Comparison of ENCODE assay signal across 17 mouse cellular contexts in genomic region chr10:84343536-84343935, GRCm38 (mm10).
"Had no signal": no experiment of that assay in that cellular context is flagged by ENCODE, and none has a peak within 500 bp of the region (broad histone marks: within the 10 kb centered on the region; RNA-seq: fewer than 3 reads in every experiment).

No protein-coding gene starts in this region.

- H3K27ac ChIP-seq: lung, embryonic 15.5 days; macrophage; midbrain, embryonic 13.5 days; midbrain, embryonic 15.5 days; neural tube, embryonic 12.5 days; stomach, embryonic 15.5 days; stomach, postnatal 0 days had no signal

- H3K4me1 ChIP-seq: megakaryocyte, embryonic 14.5 days; midbrain, embryonic 13.5 days; midbrain, embryonic 15.5 days; neural tube, embryonic 12.5 days; stomach, embryonic 15.5 days had no signal

- H3K9ac ChIP-seq: liver, postnatal 0 days; lung, embryonic 15.5 days; midbrain, embryonic 13.5 days; midbrain, embryonic 15.5 days; neural tube, embryonic 12.5 days; stomach, embryonic 15.5 days had no signal

- DNase-seq: liver, postnatal 0 days; lung, adult 2 months; lung, postnatal 14 days; lung, postnatal 36 days; right cerebral cortex, postnatal 14 days; thymus, postnatal 14 days; thymus, postnatal 36 days had no signal

- H3K9me3 ChIP-seq: lung, embryonic 15.5 days; midbrain, embryonic 13.5 days; midbrain, embryonic 15.5 days; neural tube, embryonic 12.5 days; stomach, embryonic 15.5 days had no signal

- ATAC-seq: liver, postnatal 0 days; lung, postnatal 0 days; midbrain, embryonic 13.5 days; midbrain, embryonic 15.5 days had no signal

- H3K36me3 ChIP-seq: lung, embryonic 15.5 days; midbrain, embryonic 13.5 days; midbrain, embryonic 15.5 days; neural tube, embryonic 12.5 days; stomach, embryonic 15.5 days had no signal

- H3K4me3 ChIP-seq: lung, embryonic 15.5 days; megakaryocyte, embryonic 14.5 days; midbrain, embryonic 13.5 days; midbrain, embryonic 15.5 days; neural tube, embryonic 12.5 days; stomach, embryonic 15.5 days had no signal

- H3K4me2 ChIP-seq: lung, embryonic 15.5 days; midbrain, embryonic 11.5 days; midbrain, embryonic 13.5 days; midbrain, embryonic 15.5 days; neural tube, embryonic 12.5 days; stomach, embryonic 15.5 days had no signal

- H3K27me3 ChIP-seq: lung, embryonic 15.5 days; midbrain, embryonic 13.5 days; midbrain, embryonic 15.5 days; neural tube, embryonic 12.5 days; stomach, embryonic 15.5 days had no signal
